Mouse (Mus musculus) liver, adult (tissue): ENCODE measurements at regions not wholly inside any gene's neighbourhood (a gene's known extent, or its start where the extent isn't known, plus 50 kb on each side); places are given as distances from the start of the nearest gene placed in this dataset.

ENCODE experiments used
- GATA4 ChIP-seq: IDR thresholded peaks from 2 replicates; pipeline ENCODE4 v1.6.1; 2014; ENCODE audit warnings: mild to moderate bottlenecking, low read length; ENCODE audit not compliant: insufficient replicate concordance

GRCm38 (mm10) chr13:52223098-52223962 is 307.7 kb downstream of the Diras2 start:
- TF ChIP-seq GATA4, result no peak

- no peak for TF ChIP-seq GATA4
Observed at GRCm38 (mm10) chr13:52233971-52234370, 297.1 kb downstream of the Diras2 start.

GRCm38 (mm10) chr13:52236105-52236504 is 295.0 kb downstream of the Diras2 start:
- TF ChIP-seq GATA4, result peak; percentile 54; the same call in 1 of the 2 replicates

GRCm38 (mm10) chr13:52239563-52239962 is 291.5 kb downstream of the Diras2 start:
- no peak for TF ChIP-seq GATA4

- no peak for TF ChIP-seq GATA4
Observed at GRCm38 (mm10) chr13:52241761-52242160, 289.3 kb downstream of the Diras2 start.

- TF ChIP-seq GATA4, result no peak
Observed at GRCm38 (mm10) chr13:52249492-52249891, 281.6 kb downstream of the Diras2 start.

DNA sequence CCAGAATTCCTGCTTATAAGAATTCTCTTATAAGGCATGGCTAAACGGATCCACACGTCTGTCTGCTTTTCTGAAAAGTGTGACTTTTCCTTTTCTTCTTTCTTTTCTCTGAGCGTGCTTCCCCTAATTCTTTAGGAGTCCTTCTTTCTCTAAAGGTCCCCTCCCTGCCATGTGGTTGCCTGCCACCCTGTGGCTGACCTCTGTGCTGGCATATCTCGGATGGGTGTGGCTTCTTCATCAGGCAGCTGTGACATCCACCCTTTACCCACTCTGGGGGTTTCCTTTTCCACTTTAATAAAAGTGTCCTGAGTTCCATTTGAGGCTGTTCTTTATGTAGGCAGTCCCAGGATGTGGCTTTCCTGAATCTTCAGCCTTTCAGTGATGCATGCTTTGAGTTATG is 280.7 kb downstream of the Diras2 start:
- TF ChIP-seq GATA4, result no peak

GRCm38 (mm10) chr13:52252303-52252702 is 278.8 kb downstream of the Diras2 start:
- no peak for TF ChIP-seq GATA4

- TF ChIP-seq GATA4, result no peak
Observed at GRCm38 (mm10) chr13:52253138-52253537, 277.9 kb downstream of the Diras2 start.

- no peak for TF ChIP-seq GATA4
Observed at GRCm38 (mm10) chr13:52254185-52254584, 276.9 kb downstream of the Diras2 start.

GRCm38 (mm10) chr13:52255697-52256096 is 275.4 kb downstream of the Diras2 start:
- no peak for TF ChIP-seq GATA4

GRCm38 (mm10) chr13:52258373-52258772 is 272.7 kb downstream of the Diras2 start:
- TF ChIP-seq GATA4, result no peak

DNA sequence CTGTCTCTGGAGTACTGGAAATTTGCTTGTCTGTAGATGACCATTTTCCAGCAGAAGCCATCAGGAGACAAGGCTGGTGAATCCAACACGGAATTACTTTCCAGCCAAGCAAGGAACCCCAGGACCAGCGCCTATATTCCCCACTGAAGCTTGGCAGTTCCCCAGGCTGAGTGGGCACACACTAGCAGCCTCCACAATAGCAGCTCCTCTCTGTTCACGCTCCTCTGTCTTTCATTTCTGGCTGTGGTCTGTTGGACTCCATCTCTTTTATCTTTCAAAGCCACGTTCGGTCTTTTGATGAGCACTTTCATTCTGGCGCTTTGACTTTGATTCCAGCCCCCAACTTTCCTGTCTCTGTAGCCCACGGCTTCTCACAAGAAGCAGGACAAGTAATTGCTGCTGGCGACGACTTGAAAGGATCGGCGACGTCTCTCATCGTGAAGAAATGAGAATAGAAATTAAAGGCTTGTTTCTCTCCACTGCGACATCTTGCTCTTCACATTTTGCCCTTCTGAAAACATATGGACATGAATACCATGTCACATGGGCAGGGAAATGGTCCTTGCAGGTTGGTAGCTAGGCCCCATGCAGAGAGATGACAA is 268.0 kb downstream of the Diras2 start:
- TF ChIP-seq GATA4, result no peak

- no peak for TF ChIP-seq GATA4
Observed at GRCm38 (mm10) chr13:52268279-52268678, 262.8 kb downstream of the Diras2 start.

- no peak for TF ChIP-seq GATA4
Observed at GRCm38 (mm10) chr13:52273502-52274246, 257.4 kb downstream of the Diras2 start.

DNA sequence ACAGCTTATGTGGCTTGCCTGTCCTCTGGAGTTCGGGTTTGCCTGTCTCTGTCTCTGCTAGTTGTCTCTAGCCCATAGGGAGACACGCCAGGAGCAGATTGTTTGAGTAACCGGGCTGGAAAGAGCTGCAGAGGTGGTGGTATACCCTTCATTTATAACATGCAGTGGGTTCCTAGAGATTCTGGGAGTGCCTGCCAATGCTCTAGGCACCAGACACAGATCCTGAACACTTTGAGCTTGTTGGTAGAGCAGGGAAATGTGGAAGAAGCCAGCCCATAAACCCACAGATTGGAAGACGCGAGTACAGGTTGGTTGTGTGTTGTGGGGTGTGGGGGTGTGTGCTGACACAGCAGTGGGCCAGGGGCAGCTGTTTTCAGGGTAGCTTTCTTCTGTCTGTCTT is 255.9 kb downstream of the Diras2 start:
- TF ChIP-seq GATA4, result no peak

DNA sequence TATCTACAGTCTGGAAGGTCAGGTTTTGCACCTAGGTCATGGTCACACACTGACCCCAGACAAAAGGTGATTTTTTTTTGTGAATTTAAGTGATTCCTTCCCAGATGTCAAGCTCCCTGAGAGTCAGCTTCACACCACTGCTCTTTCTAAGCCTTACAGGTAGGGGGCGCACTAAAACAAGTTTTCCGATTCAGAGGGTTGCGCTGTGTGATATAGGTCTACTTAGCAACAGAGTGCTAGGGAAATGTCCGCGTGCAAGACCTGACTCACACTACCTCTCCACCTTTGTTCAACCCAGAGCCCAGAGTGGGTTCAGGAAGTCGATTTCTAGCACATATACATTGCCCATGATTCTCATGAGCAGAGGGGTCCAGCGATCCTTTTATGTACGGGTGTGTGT is 255.4 kb downstream of the Diras2 start:
- TF ChIP-seq GATA4, result no peak
